Mouse (Mus musculus) retina, postnatal 1 day (tissue): ENCODE results near the gene Fam129c.

Experiments
- DNase-seq: peaks from one replicate; pipeline ENCODE4 v3.0.0-alpha.2; 2012

The Fam129c gene

GRCm38 (mm10) chr8:71575020-71575419, 22.4 kb upstream of the Fam129c start:
- no peak for DNase-seq

- no peak for DNase-seq
These were observed 19.5 kb upstream of the Fam129c start for GRCm38 (mm10) chr8:71577856-71578387.

- DNase-seq = no peak
These were observed 18.4 kb upstream of the Fam129c start for GRCm38 (mm10) chr8:71579009-71579408.

- no peak for DNase-seq
These were observed 18.0 kb upstream of the Fam129c start for GRCm38 (mm10) chr8:71579476-71579875.

GRCm38 (mm10) chr8:71580201-71580600, 17.2 kb upstream of the Fam129c start:
- DNase-seq = no peak

GRCm38 (mm10) chr8:71586891-71587290, 10.6 kb upstream of the Fam129c start:
- DNase-seq = peak; percentile 68

- no peak for DNase-seq
These were observed 8.7 kb upstream of the Fam129c start for GRCm38 (mm10) chr8:71588762-71589161.

GRCm38 (mm10) chr8:71591017-71591416, 6.4 kb upstream of the Fam129c start:
- DNase-seq = no peak

- peak; percentile 97 for DNase-seq
These were observed 5.7 kb upstream of the Fam129c start, which contains the start of gene Pgls for GRCm38 (mm10) chr8:71591471-71592373. Pgls (plus strand) TSS chr8:71592176.

- no peak for DNase-seq
These were observed 4.9 kb upstream of the Fam129c start for GRCm38 (mm10) chr8:71592374-71593170.

- no peak for DNase-seq
These were observed 3.7 kb upstream of the Fam129c start for GRCm38 (mm10) chr8:71593556-71594323.

- no peak for DNase-seq
These were observed 3.1 kb upstream of the Fam129c start for GRCm38 (mm10) chr8:71594324-71594722.

GRCm38 (mm10) chr8:71595862-71596261, 1.6 kb upstream of the Fam129c start:
- DNase-seq = peak; percentile 90

GRCm38 (mm10) chr8:71596384-71596783, 1.1 kb upstream of the Fam129c start:
- DNase-seq = no peak

GRCm38 (mm10) chr8:71596798-71597197, 650 bp upstream of the Fam129c start:
- no peak for DNase-seq

- no peak for DNase-seq
These were observed 927 bp downstream of the Fam129c start for GRCm38 (mm10) chr8:71598375-71598774.

- no peak for DNase-seq
These were observed 1.4 kb downstream of the Fam129c start for GRCm38 (mm10) chr8:71598841-71599240.

- peak; percentile 43 for DNase-seq
These were observed 4.7 kb downstream of the Fam129c start for GRCm38 (mm10) chr8:71601939-71602665.

- peak; percentile 79 for DNase-seq
These were observed 5.4 kb downstream of the Fam129c start for GRCm38 (mm10) chr8:71602666-71603334.

- no peak for DNase-seq
These were observed 6.6 kb downstream of the Fam129c start for GRCm38 (mm10) chr8:71604021-71604420.
